Mouse (Mus musculus) embryonic facial prominence, embryonic 14.5 days (tissue): ENCODE measurements around the gene Rreb1. TPM values are rescaled to one million over a fixed set of nuclear protein-coding genes. Genes with fewer than 3 reads are reported as not detected.
A peak's percentile ranks its signal among the peaks of the same experiment; 100 is the strongest.

ENCODE experiments used
- ATAC-seq: fragments of 200-750 bp; cut with Nextera tagmentation; 2 replicates; pipeline ENCODE4 v1.8.0; 2017; ENCODE audit warnings: low read depth, moderate number of reproducible peaks, moderate TSS enrichment
- DNase-seq: peaks from one replicate; pipeline ENCODE4 v3.0.0-alpha.2; 2015; ENCODE audit warnings: low spot score
- H3K27ac ChIP-seq: fragments of 300-500 bp; sonication (generic); replicated peaks from 2 replicates; pipeline ENCODE4 v1.5.1; 2014; ENCODE audit warnings: low read depth, mild to moderate bottlenecking, low read length, moderate library complexity
- H3K27me3 ChIP-seq: fragments of 300-500 bp; sonication (generic); replicated peaks from 2 replicates; pipeline ENCODE4 v1.6.1; 2014; ENCODE audit warnings: low read length; ENCODE audit not compliant: control insufficient read depth, insufficient read depth
- H3K36me3 ChIP-seq: fragments of 300-500 bp; sonication (generic); 2 replicates; pipeline ENCODE4 v1.6.1; 2014; ENCODE audit warnings: low read length, mixed read lengths; ENCODE audit not compliant: control insufficient read depth, insufficient read depth
- H3K4me1 ChIP-seq: fragments of 300-500 bp; sonication (generic); 2 replicates; pipeline ENCODE4 v1.6.1; 2014; ENCODE audit warnings: antibody characterized with exemption, low read length; ENCODE audit not compliant: control insufficient read depth, insufficient read depth
- H3K4me2 ChIP-seq: fragments of 300-500 bp; sonication (generic); 2 replicates; pipeline ENCODE4 v1.6.1; 2014; ENCODE audit warnings: low read depth, mild to moderate bottlenecking, low read length, moderate library complexity, mixed read lengths
- H3K4me3 ChIP-seq: fragments of 300-500 bp; sonication (generic); 2 replicates; pipeline ENCODE4 v1.5.1; 2014; ENCODE audit warnings: low read depth, mild to moderate bottlenecking, low read length
- H3K9ac ChIP-seq: fragments of 300-500 bp; sonication (generic); 2 replicates; pipeline ENCODE4 v1.6.1; 2014; ENCODE audit warnings: low read depth, mild to moderate bottlenecking, low read length, moderate library complexity, mixed read lengths
- H3K9me3 ChIP-seq: fragments of 300-500 bp; sonication (generic); 2 replicates; pipeline ENCODE4 v1.6.1; 2016; ENCODE audit warnings: low read length; ENCODE audit not compliant: control insufficient read depth
- WGBS: fragments of 180-500 bp; shearing (Covaris S2); extraction: QIAGEN DNeasy Blood & Tissue Kit; methylation state at CpG from one replicate; pipeline ENCODE4 v1.1.7; 2014; 5-methylcytosine and 5-hydroxymethylcytosine counted together
- polyA plus RNA-seq: library from polyadenylated mRNA; unstranded; fragments of >200 nt; fragmentation: Nextera tagmentation; extraction: Ambion mirVana; gene quantifications from 2 replicates; pipeline ENCODE4 v1.2.1, GENCODE M21; 2014

Gene Rreb1
- polyA plus RNA-seq, 1 experiment from 2014 or later, result 20.2 TPM

- peak overlapping the region; percentile 19 for H3K4me2 ChIP-seq
- DNase-seq (no peak), ATAC-seq (no peak)
- H3K4me1 ChIP-seq, result peaks cover 24% of the 10 kb centered on the region
- H3K27ac ChIP-seq, result no peak overlapping the region
- no peaks in the 10 kb centered on the region for H3K27me3 ChIP-seq
- no peak overlapping the region; the same call in 1 of the 2 replicates for H3K9ac ChIP-seq
- 34% methylated on average over 10 of the region's 10 CpGs for WGBS
- H3K9me3 ChIP-seq, result no peaks in the 10 kb centered on the region
- H3K36me3 ChIP-seq, result no peaks in the 10 kb centered on the region
- H3K4me3 ChIP-seq, result no peak overlapping the region
Measured at GRCm38 (mm10) chr13:37967565-37967964, 189.4 kb downstream of the Rreb1 start.

DNA sequence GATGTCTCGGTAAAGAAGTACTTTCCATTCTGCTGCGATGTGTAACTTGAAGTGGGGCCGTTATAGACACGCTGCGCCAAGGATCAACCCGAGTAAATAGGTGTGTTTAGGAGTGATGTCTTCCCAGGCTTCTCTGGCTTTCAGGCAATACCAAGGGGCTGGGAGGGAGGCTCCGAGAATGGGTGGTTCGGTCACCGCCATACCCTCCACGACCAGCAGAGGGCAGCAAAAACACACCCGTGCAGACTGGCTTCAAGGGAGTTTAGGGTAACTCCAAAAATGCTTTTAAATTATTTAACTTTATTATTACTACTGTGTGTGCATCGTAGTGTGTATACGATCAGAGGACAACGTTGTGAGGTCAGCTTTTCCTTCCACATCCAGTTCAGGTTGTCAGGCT lies 191.1 kb downstream of the Rreb1 start:
- WGBS, result 10% methylated on average over 14 of the region's 14 CpGs
- Histone ChIP-seq H3K9ac (no peak overlapping the region), H3K4me1 (peaks cover 16% of the 10 kb centered on the region), H3K27ac (no peak overlapping the region), H3K36me3 (no peaks in the 10 kb centered on the region), H3K4me3 (no peak overlapping the region), H3K27me3 (no peaks in the 10 kb centered on the region), H3K9me3 (no peaks in the 10 kb centered on the region), H3K4me2 (no peak overlapping the region)
- peak; percentile 64 for DNase-seq
- no peak for ATAC-seq

GRCm38 (mm10) chr13:37969988-37970387 lies 191.8 kb downstream of the Rreb1 start:
- no peak for ATAC-seq
- no peaks in the 10 kb centered on the region for H3K9me3 ChIP-seq
- H3K4me3 ChIP-seq, result no peak overlapping the region
- no peaks in the 10 kb centered on the region for H3K27me3 ChIP-seq
- no peak for DNase-seq
- no peak overlapping the region for H3K9ac ChIP-seq
- H3K36me3 ChIP-seq, result no peaks in the 10 kb centered on the region
- 64% methylated on average over 8 of the region's 8 CpGs for WGBS
- H3K4me1 ChIP-seq, result peaks cover 12% of the 10 kb centered on the region
- H3K27ac ChIP-seq, result no peak overlapping the region
- no peak overlapping the region for H3K4me2 ChIP-seq

GRCm38 (mm10) chr13:37970887-37971530 lies 192.8 kb downstream of the Rreb1 start:
- WGBS, result 73% methylated on average over 11 of the region's 11 CpGs
- Histone ChIP-seq H3K9ac (no peak overlapping the region), H3K9me3 (no peaks in the 10 kb centered on the region), H3K4me3 (no peak overlapping the region), H3K4me1 (peaks cover 12% of the 10 kb centered on the region), H3K36me3 (peaks cover 8% of the 10 kb centered on the region), H3K4me2 (no peak overlapping the region), H3K27ac (no peak overlapping the region), H3K27me3 (no peaks in the 10 kb centered on the region)
- DNase-seq, result no peak
- no peak for ATAC-seq

GRCm38 (mm10) chr13:37974036-37974435 lies 195.8 kb downstream of the Rreb1 start:
- Histone ChIP-seq H3K36me3 (peaks cover 37% of the 10 kb centered on the region), H3K4me3 (no peak overlapping the region), H3K4me1 (no peaks in the 10 kb centered on the region), H3K9ac (no peak overlapping the region), H3K27me3 (no peaks in the 10 kb centered on the region), H3K4me2 (no peak overlapping the region), H3K27ac (no peak overlapping the region), H3K9me3 (no peaks in the 10 kb centered on the region)
- ATAC-seq (no peak), DNase-seq (no peak)
- WGBS, result 81% methylated on average over 6 of the region's 6 CpGs

DNA sequence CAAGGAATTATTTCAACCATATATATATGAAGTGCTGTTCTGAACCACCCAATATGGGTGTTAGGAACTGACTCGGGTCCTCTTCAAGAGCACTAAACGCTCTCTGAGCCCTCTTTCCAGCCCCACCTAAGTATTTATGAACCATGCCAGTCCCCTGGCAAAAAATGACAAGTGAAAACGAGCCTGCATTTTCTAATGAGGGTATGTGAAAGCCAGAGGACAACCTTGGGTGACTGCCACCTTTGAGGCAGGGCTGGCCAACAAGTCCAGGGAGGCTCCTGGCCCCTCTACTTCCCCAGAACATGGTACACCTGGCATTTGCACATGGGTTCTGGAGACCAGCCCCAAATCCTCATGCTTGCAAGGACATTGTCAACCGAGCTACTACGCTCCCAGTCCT lies 196.5 kb downstream of the Rreb1 start:
- H3K9me3 ChIP-seq, result no peaks in the 10 kb centered on the region
- H3K4me1 ChIP-seq, result no peaks in the 10 kb centered on the region
- H3K4me3 ChIP-seq, result no peak overlapping the region
- 87% methylated on average over 5 of the region's 5 CpGs for WGBS
- no peaks in the 10 kb centered on the region for H3K27me3 ChIP-seq
- H3K27ac ChIP-seq, result no peak overlapping the region
- ATAC-seq (no peak), DNase-seq (no peak)
- no peak overlapping the region for H3K4me2 ChIP-seq
- H3K36me3 ChIP-seq, result peaks cover 44% of the 10 kb centered on the region
- H3K9ac ChIP-seq, result no peak overlapping the region

DNA sequence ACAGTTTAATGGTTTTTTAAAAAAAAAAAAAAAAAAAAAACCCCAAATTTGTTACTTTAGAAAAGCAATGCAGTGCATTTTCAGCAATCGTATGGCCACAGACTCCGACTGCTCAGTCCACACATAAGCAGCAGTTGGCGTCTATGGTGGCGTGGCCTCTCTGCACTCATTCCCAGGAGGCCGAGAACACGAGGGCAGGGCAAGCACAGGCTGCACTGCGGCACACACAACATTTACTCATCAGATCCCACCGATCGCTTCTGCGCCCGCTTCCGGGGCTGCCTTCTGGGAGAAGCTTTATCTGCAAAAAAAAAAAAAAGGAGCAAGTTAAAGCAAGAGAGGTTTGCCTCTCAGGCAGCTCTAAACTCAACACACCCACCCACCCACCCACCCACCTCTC lies 201.3 kb downstream of the Rreb1 start:
- Histone ChIP-seq H3K27ac (no peak overlapping the region), H3K9me3 (no peaks in the 10 kb centered on the region), H3K27me3 (no peaks in the 10 kb centered on the region), H3K9ac (no peak overlapping the region), H3K4me3 (no peak overlapping the region), H3K4me1 (no peaks in the 10 kb centered on the region), H3K4me2 (no peak overlapping the region), H3K36me3 (peaks cover 90% of the 10 kb centered on the region)
- ATAC-seq (no peak), DNase-seq (no peak)
- 93% methylated on average over 12 of the region's 12 CpGs for WGBS

DNA sequence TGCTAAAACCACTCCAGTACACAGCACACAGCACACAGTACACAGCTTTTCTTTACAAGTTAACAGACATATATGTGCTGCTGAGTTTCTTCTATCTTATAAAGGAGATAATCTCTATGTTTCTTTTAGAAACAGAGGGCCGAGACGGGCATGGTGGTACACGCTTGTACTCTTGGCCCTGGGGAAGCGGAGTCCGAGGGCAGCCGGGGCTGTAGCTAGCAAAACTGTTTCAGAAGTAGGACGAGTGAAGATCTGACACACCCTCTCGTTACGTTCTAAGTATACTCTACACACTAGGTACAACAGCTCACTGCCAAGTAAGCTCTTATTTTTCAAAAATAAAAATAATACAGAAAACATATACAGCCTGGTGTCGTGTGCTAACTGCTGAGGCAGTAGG lies 202.1 kb downstream of the Rreb1 start:
- no peaks in the 10 kb centered on the region for H3K27me3 ChIP-seq
- 91% methylated on average over 10 of the region's 10 CpGs for WGBS
- H3K4me3 ChIP-seq, result no peak overlapping the region
- peaks cover 96% of the 10 kb centered on the region for H3K36me3 ChIP-seq
- H3K9me3 ChIP-seq, result no peaks in the 10 kb centered on the region
- no peak overlapping the region for H3K27ac ChIP-seq
- no peak for ATAC-seq
- H3K4me1 ChIP-seq, result no peaks in the 10 kb centered on the region
- H3K4me2 ChIP-seq, result no peak overlapping the region
- no peak for DNase-seq
- H3K9ac ChIP-seq, result no peak overlapping the region

DNA sequence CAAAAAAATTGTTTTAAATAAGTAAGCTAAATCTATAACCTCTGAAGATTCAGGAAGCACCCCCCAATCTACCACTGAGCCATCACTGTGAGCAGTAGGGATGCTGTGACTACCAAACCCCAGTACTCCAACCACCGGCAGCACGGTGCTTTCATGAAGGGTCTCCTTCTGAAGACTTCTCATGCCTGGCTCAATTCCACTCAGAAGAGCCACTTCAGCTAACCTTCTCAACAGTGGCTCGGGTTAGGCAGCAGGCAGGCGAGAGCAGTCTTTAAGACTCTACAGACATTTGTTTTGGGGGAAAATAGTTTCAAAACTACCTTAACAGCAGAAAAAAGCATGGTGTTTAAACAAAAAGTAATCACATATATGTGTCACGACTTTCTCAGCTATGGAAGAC lies 202.9 kb downstream of the Rreb1 start:
- WGBS, result 93% methylated on average over 5 of the region's 5 CpGs
- DNase-seq (no peak), ATAC-seq (no peak)
- Histone ChIP-seq H3K27ac (no peak overlapping the region), H3K9me3 (no peaks in the 10 kb centered on the region), H3K9ac (no peak overlapping the region), H3K27me3 (no peaks in the 10 kb centered on the region), H3K4me3 (no peak overlapping the region), H3K4me1 (no peaks in the 10 kb centered on the region), H3K4me2 (no peak overlapping the region), H3K36me3 (peaks cover 95% of the 10 kb centered on the region)
